Comparison of ENCODE assay signal across 20 mouse cellular contexts in the genomic region with DNA sequence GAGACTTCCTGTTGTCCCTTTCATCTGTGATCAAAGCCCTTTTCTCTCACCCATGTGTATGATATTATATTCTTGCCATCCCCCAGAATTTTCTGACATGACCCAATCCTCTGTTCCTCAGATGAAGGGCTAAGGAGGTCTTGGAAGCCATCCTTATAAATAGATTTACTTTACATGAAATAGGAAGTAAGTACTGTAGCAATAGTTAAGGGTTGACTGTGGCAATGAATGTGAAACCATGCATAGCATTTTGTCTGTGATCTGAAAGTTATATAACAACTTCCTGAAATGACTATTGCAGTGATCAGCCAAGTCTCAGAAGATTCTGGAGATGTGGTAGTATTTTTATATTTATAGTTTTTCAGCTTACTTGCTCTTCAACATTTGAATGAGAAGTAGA.
"Had no signal": no experiment of that assay in that cellular context is flagged by ENCODE, and none has a peak within 500 bp of the region (broad histone marks: within the 10 kb centered on the region; RNA-seq: fewer than 3 reads in every experiment).

No protein-coding gene starts in this region.

- ATAC-seq: forebrain, embryonic 13.5 days; forebrain, embryonic 14.5 days; forebrain, embryonic 15.5 days; forebrain, embryonic 16.5 days; forebrain, postnatal 0 days had no signal

- DNase-seq: cerebellum, adult 2 months; cerebellum, adult 8-10 months; cerebellum, adult 9-11 months; cerebellum, postnatal 10 days; cerebellum, postnatal 14 days; cerebellum, postnatal 36 days; embryo, embryonic 11 days; forebrain, postnatal 0 days; gastrocnemius, adult 2 months; gastrocnemius, postnatal 10 days; gastrocnemius, postnatal 14 days; gastrocnemius, postnatal 25 days; gastrocnemius, postnatal 36 days; heart, adult 11 months; heart, adult 18-20 months; heart, adult 2 months had no signal
